In the genomic region with DNA sequence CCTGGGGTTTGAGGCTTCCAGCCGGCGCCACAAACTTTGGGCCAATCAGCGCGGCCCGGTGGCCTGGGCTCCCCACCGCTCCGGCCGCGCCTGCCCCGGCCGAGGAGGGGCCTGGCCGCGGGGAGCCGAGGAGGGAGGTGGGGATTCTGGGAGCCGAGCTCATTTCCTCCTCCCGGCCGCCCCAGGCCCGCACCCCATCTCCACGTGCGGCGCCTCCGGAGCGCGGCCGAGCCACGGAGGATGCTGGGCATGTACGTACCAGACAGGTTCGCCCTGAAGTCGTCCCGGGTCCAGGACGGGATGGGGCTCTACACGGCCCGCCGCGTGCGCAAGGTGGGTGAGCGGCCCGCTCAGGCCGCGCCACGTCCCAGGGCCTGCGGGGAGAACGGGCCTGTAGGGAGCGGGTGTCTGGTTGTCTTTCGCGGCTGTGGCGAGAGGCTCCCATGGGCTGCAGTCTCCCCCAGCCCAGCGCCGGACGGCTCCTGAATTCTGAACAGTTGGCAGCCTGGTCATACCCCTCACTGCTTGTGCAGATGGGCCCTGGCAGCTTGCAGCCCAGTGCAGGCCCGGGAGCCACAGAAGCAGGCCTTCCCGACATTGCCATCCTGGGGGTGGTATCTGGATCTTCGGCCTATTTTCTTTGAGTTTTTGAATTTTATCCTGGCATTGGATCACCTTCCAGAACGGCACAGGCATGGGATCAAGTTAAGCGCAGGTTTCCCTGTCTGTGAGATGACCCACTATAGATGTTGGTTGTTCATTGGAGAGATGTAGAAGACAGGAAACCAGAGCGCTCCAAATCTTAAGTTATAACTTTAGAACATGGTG, we compare ENCODE assay signal across 9 mouse cellular contexts. TPM values are rescaled to one million over a fixed set of nuclear protein-coding genes. Genes with fewer than 3 reads are reported as not detected.
DNase-seq lines count a peak whose midpoint lies in the region; ATAC-seq lines count a peak whose summit lies in the region.
"Had no signal": no experiment of that assay in that cellular context is flagged by ENCODE, and none has a peak within 500 bp of the region (broad histone marks: within the 10 kb centered on the region; RNA-seq: fewer than 3 reads in every experiment).

A gene (plus strand): TSS at position 128 of the 828 bp plus-strand sequence.

- DNase-seq in cerebellum, postnatal 14 days = peak; percentile 76 to 88
- peak; percentile 26 to 35 for DNase-seq in frontal cortex, postnatal 36 days (ENCODE audit: low spot score in 2 of 2)
- DNase-seq in layer of hippocampus, postnatal 36 days = peak; percentile 44 to 52
- peak; percentile 63 for DNase-seq in lung, postnatal 14 days
- DNase-seq in retina, postnatal 7 days (ENCODE audit: low read depth, low spot score) = peak; percentile 14
- DNase-seq in c-Kit-positive CD71-positive TER-119-positive erythroid progenitor cells, embryonic 14.5 days (ENCODE audit: low spot score) = no peak

- WGBS in hindbrain, embryonic 13.5 days = 5% methylated on average over 50 of the region's 56 CpGs

- H3K36me3 ChIP-seq in hindbrain, embryonic 13.5 days = no peaks in the 10 kb centered on the region

- peak within 1 kb of the TSS; percentile 76 for H3K27ac ChIP-seq in hindbrain, embryonic 13.5 days
- H3K27ac ChIP-seq: macrophage had no signal

- H3K27me3 ChIP-seq in hindbrain, embryonic 13.5 days = no peaks in the 10 kb centered on the region

- H3K4me3 ChIP-seq in hindbrain, embryonic 13.5 days = peak within 1 kb of the TSS; percentile 60

- H3K4me1 ChIP-seq in hindbrain, embryonic 13.5 days (replicated peaks) = peaks cover 10% of the 10 kb centered on the region; the same call in 1 of the 2 replicates

- peak within 1 kb of the TSS; percentile 92 for H3K4me2 ChIP-seq in hindbrain, embryonic 13.5 days

- ATAC-seq in activated CD4-positive, CD25-positive, alpha-beta regulatory T cell, adult 4 months = peak; percentile 46
- ATAC-seq in hindbrain, embryonic 13.5 days (ENCODE audit: low FRiP score) = peak; percentile 93

- no peaks in the 10 kb centered on the region for H3K9me3 ChIP-seq in hindbrain, embryonic 13.5 days

- peak within 1 kb of the TSS; percentile 82 for H3K9ac ChIP-seq in hindbrain, embryonic 13.5 days

RNA-seq across cellular contexts. Expression of the gene that starts here (rescaled TPM):
- polyA plus RNA-seq in activated CD4-positive, CD25-positive, alpha-beta regulatory T cell, adult 4 months (2017; shearing (Covaris generic)) = 1 to 10 TPM; 1.4 to 2.1 TPM
- polyA plus RNA-seq in hindbrain, embryonic 13.5 days (2015; fragmentation: Nextera tagmentation; extraction: Ambion mirVana) = 8.4 and 9.0 TPM in 2 replicates
- 10 to 100 TPM; 35.1 to 41.7 TPM for total RNA-seq in layer of hippocampus, postnatal 36 days (2021)
